Mouse (Mus musculus): ENCODE results near the gene Gm20917. TPM values are rescaled to one million over a fixed set of nuclear protein-coding genes. Genes with fewer than 3 reads are reported as not detected.
"Not testable (repeated sequence)": the region's sequence is repeated elsewhere in the genome, so short reads cannot be mapped to it uniquely, and the experiment has no call there.

Gm20917 gene
- polyA plus RNA-seq (2014; fragmentation: Nextera tagmentation; extraction: Ambion mirVana): not detected in 2 replicates

DNA sequence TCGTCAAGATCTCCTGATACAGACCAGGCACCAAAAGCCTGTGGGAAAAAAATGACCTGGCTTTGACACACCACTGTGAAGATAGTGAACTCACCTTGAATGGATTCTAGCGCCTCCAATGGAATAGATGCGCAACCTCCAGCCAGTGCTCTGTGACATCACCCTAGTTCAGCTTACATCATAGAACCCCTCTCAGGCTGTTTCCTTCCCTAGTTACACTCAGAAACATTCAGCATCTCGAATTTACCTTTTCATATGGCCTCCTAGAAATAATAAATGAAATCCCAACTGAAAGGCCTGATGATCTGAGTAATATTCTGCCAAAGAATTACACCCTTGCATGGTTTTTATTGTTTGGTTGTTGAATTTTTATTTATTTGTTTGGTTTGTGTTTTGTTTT lies at the start of gene Gm20917:
Gm20917 (minus strand) TSS at position 101 of the 400 bp plus-strand sequence.
- ATAC-seq (ENCODE audit: low read depth); H3K9me3 ChIP-seq (ENCODE audit: control insufficient read depth, low read length); H3K4me3 ChIP-seq (ENCODE audit: low read depth, low read length); H3K4me1 ChIP-seq (ENCODE audit: control insufficient read depth, insufficient read depth, low read length); H3K27me3 ChIP-seq (replicated peaks; ENCODE audit: control insufficient read depth, insufficient read depth, low read length); DNase-seq (ENCODE audit: low spot score); H3K9ac ChIP-seq (ENCODE audit: low read depth, low read length); H3K36me3 ChIP-seq (ENCODE audit: control insufficient read depth, insufficient read depth, low read length); H3K27ac ChIP-seq (replicated peaks; ENCODE audit: low read depth, low read length); H3K4me2 ChIP-seq (ENCODE audit: low read depth, low read length): not testable (repeated sequence)
- WGBS: no CpG with 5 or more reads among the region's 4 CpGs

Other genes with a start within 250 kb of the Gm20917 start
- not detected in 2 replicates for gene Gm20916, start 168.4 kb upstream of the Gm20917 start, polyA plus RNA-seq (2014; fragmentation: Nextera tagmentation; extraction: Ambion mirVana)

All from embryonic facial prominence, embryonic 14.5 days (tissue).